Mouse (Mus musculus): ENCODE measurements around the gene Dpp6. TPM values are rescaled to one million over a fixed set of nuclear protein-coding genes. Genes with fewer than 3 reads are reported as not detected.
A peak's percentile ranks its signal among the peaks of the same experiment; 100 is the strongest.

Dpp6 gene
- total and polyA plus RNA-seq, 3 experiments = 0.04 to 0.11 TPM; not detected in 1

DNA sequence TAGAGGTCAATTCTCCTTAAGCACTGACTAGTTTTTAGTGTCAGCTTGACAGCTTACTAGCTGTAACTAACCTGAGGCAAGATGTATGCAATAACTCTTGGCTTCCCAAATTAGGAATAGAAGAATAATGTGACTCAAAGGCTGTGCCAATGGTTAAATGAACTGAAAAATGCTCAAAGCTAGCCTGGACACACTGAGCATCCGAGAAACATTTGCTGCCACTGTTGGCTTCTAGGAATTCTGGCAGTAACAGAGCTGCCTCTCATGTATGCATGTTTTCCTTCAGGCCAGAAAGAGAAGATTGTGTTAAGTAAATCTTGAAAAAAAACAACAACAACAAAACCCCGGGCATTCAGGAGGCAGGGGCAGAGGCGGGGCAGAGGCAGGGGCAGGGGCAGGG is 540.6 kb downstream of the Dpp6 start:
- WGBS = 75% methylated on average over 3 of the region's 3 CpGs
- H3K27me3 ChIP-seq (ENCODE audit: control insufficient read depth, insufficient read depth, low read length) = no peaks in the 10 kb centered on the region
- no peak overlapping the region for H3K4me3 ChIP-seq
- DNase-seq = no peak
- no peak overlapping the region for H3K27ac ChIP-seq
- H3K9ac ChIP-seq (ENCODE audit: low read depth, low read length) = no peak overlapping the region
- no peaks in the 10 kb centered on the region for H3K36me3 ChIP-seq (ENCODE audit: control insufficient read depth, insufficient read depth, low read length)
- no peaks in the 10 kb centered on the region for H3K79me2 ChIP-seq (replicated peaks; ENCODE audit: control insufficient read depth, insufficient read depth, low read length)
- no peak for TF ChIP-seq POLR2A (IDR thresholded peaks at IDR 0.05; ENCODE audit: insufficient read depth, low read depth, low read length)
- intact Hi-C loops (cut with DNase I) = no loop called here
- no peaks in the 10 kb centered on the region for H3K4me1 ChIP-seq (ENCODE audit: control insufficient read depth, insufficient read depth, low read length)

DNA sequence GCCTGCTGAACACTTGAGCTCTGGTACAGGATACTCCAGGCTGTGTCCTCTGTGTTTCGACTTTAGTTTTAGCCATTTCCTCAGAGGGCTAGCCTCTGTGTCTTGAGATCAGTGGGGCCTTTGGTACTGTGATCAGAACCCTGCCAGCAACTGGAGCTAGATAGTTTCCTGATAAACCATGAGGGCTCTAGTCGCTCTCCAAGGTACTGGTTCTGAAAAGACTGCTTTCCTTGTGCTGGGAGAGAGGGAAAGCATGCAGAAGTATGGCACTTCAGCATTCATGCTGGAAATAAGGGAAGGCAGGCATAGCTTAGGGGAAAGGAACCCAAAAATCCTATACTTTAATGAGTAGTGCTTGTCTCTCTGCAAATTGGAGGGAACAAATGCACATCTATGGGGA is 548.9 kb downstream of the Dpp6 start:
- H3K4me3 ChIP-seq = no peak overlapping the region
- no peaks in the 10 kb centered on the region for H3K79me2 ChIP-seq (replicated peaks; ENCODE audit: control insufficient read depth, insufficient read depth, low read length)
- no peak for DNase-seq
- H3K4me1 ChIP-seq (ENCODE audit: control insufficient read depth, insufficient read depth, low read length) = no peaks in the 10 kb centered on the region
- H3K9ac ChIP-seq (ENCODE audit: low read depth, low read length) = no peak overlapping the region
- 62% methylated on average over 2 of the region's 2 CpGs for WGBS
- intact Hi-C loops (cut with DNase I) = no loop called here
- H3K27ac ChIP-seq = no peak overlapping the region
- no peaks in the 10 kb centered on the region for H3K36me3 ChIP-seq (ENCODE audit: control insufficient read depth, insufficient read depth, low read length)
- H3K27me3 ChIP-seq (ENCODE audit: control insufficient read depth, insufficient read depth, low read length) = no peaks in the 10 kb centered on the region
- TF ChIP-seq EP300 (IDR thresholded peaks at IDR 0.05; ENCODE audit: insufficient read depth, low read depth, low read length) (no peak), POLR2A (IDR thresholded peaks at IDR 0.05; ENCODE audit: insufficient read depth, low read depth, low read length) (no peak)

DNA sequence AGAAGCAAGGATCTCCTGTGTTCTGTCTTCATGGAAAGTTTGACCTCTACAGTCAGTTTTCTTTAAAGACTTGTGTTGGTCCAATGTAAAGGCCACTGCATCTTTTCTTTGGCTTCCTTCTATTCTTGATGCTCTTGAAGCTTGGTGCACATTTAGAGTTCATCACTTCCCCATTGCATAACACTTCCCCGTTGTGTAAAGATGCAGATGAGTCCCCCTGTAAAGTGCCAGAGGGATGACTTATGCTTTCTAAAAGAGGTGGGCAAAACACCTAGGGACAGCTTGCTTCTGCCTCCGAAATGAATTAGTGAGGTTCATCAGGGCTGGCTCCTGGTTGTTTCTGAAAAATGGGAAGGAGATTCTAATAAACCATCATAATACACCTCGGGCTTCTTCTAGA is 553.8 kb downstream of the Dpp6 start:
- TF ChIP-seq EP300 (IDR thresholded peaks at IDR 0.05; ENCODE audit: insufficient read depth, low read depth, low read length) (no peak), CTCF (IDR thresholded peaks at IDR 0.05) (no peak), POLR2A (IDR thresholded peaks at IDR 0.05; ENCODE audit: insufficient read depth, low read depth, low read length) (no peak)

DNA sequence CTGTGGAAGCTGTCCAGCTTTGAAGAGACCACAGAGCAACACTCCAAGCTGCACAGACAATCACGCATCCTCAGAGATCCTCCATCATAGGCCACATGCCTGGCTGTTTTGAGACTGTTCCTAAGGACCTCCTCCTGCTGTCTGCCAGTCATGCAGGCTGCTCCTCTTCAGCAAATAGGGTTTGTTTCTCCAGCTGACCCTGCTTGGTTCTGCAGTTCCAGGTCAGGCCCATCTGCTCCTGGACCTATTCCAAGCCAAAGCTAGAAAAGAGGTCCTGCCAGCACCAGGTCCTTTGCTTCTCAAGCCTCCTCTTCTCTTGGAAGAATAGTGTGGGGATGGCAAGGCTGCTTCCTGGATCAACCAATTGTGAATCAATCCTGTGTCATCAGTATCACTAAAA is 556.9 kb downstream of the Dpp6 start:
- H3K9ac ChIP-seq (ENCODE audit: low read depth, low read length) = no peak overlapping the region
- 82% methylated on average over 1 of the region's 1 CpGs for WGBS

More for the DNA sequence above, 553.8 kb downstream of the Dpp6 start:
- Histone ChIP-seq H3K79me2 (replicated peaks; ENCODE audit: control insufficient read depth, insufficient read depth, low read length) (no peaks in the 10 kb centered on the region), H3K27ac (no peak overlapping the region), H3K27me3 (ENCODE audit: control insufficient read depth, insufficient read depth, low read length) (no peaks in the 10 kb centered on the region), H3K36me3 (ENCODE audit: control insufficient read depth, insufficient read depth, low read length) (no peaks in the 10 kb centered on the region), H3K4me1 (ENCODE audit: control insufficient read depth, insufficient read depth, low read length) (no peaks in the 10 kb centered on the region), H3K4me3 (no peak overlapping the region), H3K9ac (ENCODE audit: low read depth, low read length) (no peak overlapping the region)
- intact Hi-C loops (cut with DNase I) = no loop called here
- DNase-seq = no peak
- WGBS = 68% methylated on average over 3 of the region's 3 CpGs

DNA sequence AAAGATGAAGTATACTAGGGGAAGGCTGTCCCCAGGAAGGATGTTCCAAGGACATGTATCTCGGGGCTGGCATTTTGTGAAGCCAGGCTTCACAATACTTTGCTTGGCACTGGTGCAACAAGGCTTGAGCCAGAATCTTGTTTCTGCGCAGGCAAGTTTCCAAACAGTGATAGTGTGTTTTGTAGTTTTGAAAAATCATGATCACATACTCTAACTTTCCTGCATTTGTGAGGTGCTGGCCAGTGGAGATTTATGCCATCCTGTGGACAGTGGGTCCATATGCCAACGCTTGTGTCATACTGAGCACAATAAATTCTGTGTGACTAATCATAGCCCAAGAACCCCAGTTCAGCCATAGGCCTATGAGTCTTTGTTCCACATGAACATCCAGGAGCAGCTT is 558.8 kb downstream of the Dpp6 start:
- no peaks in the 10 kb centered on the region for H3K79me2 ChIP-seq (replicated peaks; ENCODE audit: control insufficient read depth, insufficient read depth, low read length)
- H3K9ac ChIP-seq (ENCODE audit: low read depth, low read length) = no peak overlapping the region
- DNase-seq = peak in 1 of 2 experiments; percentile 2
- intact Hi-C loops (cut with DNase I) = no loop called here
- no peaks in the 10 kb centered on the region for H3K36me3 ChIP-seq (ENCODE audit: control insufficient read depth, insufficient read depth, low read length)
- TF ChIP-seq CTCF (IDR thresholded peaks at IDR 0.05) (no peak), POLR2A (IDR thresholded peaks at IDR 0.05; ENCODE audit: insufficient read depth, low read depth, low read length) (no peak), EP300 (IDR thresholded peaks at IDR 0.05; ENCODE audit: insufficient read depth, low read depth, low read length) (no peak)
- 68% methylated on average over 3 of the region's 3 CpGs for WGBS
- no peaks in the 10 kb centered on the region for H3K27me3 ChIP-seq (ENCODE audit: control insufficient read depth, insufficient read depth, low read length)
- no peaks in the 10 kb centered on the region for H3K4me1 ChIP-seq (ENCODE audit: control insufficient read depth, insufficient read depth, low read length)
- no peak overlapping the region for H3K27ac ChIP-seq
- H3K4me3 ChIP-seq = no peak overlapping the region

More for the DNA sequence above, 556.9 kb downstream of the Dpp6 start:
- TF ChIP-seq CTCF (IDR thresholded peaks at IDR 0.05) = no peak
- intact Hi-C loops (cut with DNase I) = no loop called here
- H3K36me3 ChIP-seq (ENCODE audit: control insufficient read depth, insufficient read depth, low read length) = no peaks in the 10 kb centered on the region
- H3K4me3 ChIP-seq = no peak overlapping the region
- no peaks in the 10 kb centered on the region for H3K4me1 ChIP-seq (ENCODE audit: control insufficient read depth, insufficient read depth, low read length)
- H3K27me3 ChIP-seq (ENCODE audit: control insufficient read depth, insufficient read depth, low read length) = no peaks in the 10 kb centered on the region
- no peak overlapping the region for H3K27ac ChIP-seq
- no peaks in the 10 kb centered on the region for H3K79me2 ChIP-seq (replicated peaks; ENCODE audit: control insufficient read depth, insufficient read depth, low read length)
- no peak for DNase-seq

DNA sequence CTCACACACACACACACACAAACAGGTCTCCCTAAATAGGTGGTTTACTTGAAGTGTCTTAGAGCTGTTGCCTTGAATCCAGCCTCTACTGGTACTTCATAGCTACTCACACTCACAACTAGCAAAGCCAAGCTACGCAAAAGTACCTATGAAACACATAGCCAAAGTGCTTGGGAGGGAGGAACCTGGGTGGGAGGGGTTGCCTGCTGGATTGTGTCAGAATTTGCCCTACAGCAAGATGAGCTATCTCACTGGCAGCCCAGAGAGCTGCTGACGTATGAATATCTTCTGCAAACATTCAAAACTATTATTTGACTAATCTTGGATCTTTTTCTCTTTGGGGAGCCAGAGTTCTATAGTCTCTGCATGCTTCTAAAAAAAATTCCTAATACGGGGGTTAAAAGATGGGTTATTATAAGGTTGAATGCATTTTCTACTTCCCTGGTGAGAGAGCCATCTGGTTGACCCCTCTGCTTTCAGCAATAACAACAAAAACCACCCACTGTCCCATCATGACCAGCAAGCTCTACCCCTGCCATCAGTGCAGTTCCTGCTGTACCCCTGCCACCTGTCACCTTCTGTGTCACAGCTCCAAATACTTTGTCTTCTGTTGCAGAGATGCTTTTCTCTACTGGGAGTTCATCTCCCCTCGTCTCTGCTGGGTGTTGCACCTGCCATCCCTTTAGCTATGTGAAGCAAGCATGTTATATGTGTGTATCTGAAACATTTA is 563.8 kb downstream of the Dpp6 start:
- intact Hi-C loops (cut with DNase I) = no loop called here
- no peaks in the 10 kb centered on the region for H3K36me3 ChIP-seq (ENCODE audit: control insufficient read depth, insufficient read depth, low read length)
- H3K27me3 ChIP-seq (ENCODE audit: control insufficient read depth, insufficient read depth, low read length) = no peaks in the 10 kb centered on the region
- H3K79me2 ChIP-seq (replicated peaks; ENCODE audit: control insufficient read depth, insufficient read depth, low read length) = no peaks in the 10 kb centered on the region
- no peak overlapping the region for H3K9ac ChIP-seq (ENCODE audit: low read depth, low read length)
- no peak overlapping the region for H3K27ac ChIP-seq
- WGBS = 63% methylated on average over 4 of the region's 4 CpGs
- DNase-seq = no peak
- H3K4me3 ChIP-seq = no peak overlapping the region
- no peak for TF ChIP-seq CTCF (IDR thresholded peaks at IDR 0.05)
- no peak for TF ChIP-seq EP300 (IDR thresholded peaks at IDR 0.05; ENCODE audit: insufficient read depth, low read depth, low read length)
- TF ChIP-seq POLR2A (IDR thresholded peaks at IDR 0.05; ENCODE audit: insufficient read depth, low read depth, low read length) = no peak
- no peaks in the 10 kb centered on the region for H3K4me1 ChIP-seq (ENCODE audit: control insufficient read depth, insufficient read depth, low read length)
